Mouse (Mus musculus): ENCODE results near the gene Ano9.

DNA sequence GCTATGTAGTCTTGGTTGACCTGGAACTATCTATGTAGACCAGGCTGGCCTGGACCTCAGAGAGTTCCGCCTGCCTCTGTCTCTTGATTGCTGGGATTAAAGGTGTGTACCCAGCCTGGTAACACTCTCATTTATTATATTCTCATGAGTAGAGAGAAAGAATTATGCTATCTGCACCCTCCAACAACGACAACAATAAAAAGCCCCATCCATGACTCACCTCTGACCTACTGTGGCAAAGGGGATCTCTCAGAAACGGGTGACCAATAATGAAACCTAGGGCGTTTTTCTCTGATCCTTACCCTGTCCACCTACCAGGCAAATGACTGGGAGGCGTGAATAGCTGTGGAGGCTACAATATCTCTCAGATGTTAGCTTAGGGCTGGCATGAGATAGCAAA lies 20.4 kb downstream of the Ano9 start:
- TF ChIP-seq CTCF (conservative IDR thresholded peaks at IDR 0.05; ENCODE audit: insufficient read depth, insufficient read length, low read depth, low read length) (no peak), POLR2A (IDR thresholded peaks at IDR 0.05; ENCODE audit: low read depth, low read length) (no peak)

Measured in kidney, adult 2 months (tissue).